Mouse (Mus musculus) E14TG2a.4 (cell line): ENCODE results near the gene Npat.

Experiments
- CTCF ChIP-seq: conservative IDR thresholded peaks from 2 replicates; pipeline ENCODE4 v1.5.1; 2014; ENCODE audit warnings: low read length
- NANOG ChIP-seq: IDR thresholded peaks from 2 replicates; pipeline ENCODE4 v1.6.1; 2014; ENCODE audit warnings: borderline replicate concordance, low read length, mixed read lengths
- POU5F1 ChIP-seq: IDR thresholded peaks from 2 replicates; pipeline ENCODE4 v1.6.1; 2014; ENCODE audit warnings: low read length, borderline replicate concordance

DNA sequence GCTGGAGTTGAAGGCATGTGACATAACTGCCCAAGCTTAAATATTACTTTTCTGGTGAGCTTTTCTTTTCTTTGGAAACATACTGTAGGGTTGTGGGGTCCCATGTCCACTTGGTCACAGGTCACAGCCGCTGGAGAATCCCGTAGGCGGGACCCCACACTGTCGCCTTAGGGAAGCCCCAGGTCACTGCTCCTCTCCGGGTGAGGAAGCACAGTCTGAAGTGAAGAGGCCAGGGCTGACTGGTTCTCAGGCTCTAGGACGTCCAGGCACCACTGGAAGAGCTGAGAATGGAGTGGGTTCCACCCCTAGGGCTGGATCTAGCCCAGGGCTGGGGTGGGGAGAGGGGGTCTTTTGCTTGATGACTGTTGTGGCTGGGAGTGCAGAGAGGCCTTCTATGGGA is 61.8 kb downstream of the Npat start:
- TF ChIP-seq CTCF (no peak), POU5F1 (no peak), NANOG (no peak)
